Mouse (Mus musculus): ENCODE measurements at regions not wholly inside any gene's neighbourhood (a gene's known extent, or its start where the extent isn't known, plus 50 kb on each side); places are given as distances from the start of the nearest gene placed in this dataset.

DNA sequence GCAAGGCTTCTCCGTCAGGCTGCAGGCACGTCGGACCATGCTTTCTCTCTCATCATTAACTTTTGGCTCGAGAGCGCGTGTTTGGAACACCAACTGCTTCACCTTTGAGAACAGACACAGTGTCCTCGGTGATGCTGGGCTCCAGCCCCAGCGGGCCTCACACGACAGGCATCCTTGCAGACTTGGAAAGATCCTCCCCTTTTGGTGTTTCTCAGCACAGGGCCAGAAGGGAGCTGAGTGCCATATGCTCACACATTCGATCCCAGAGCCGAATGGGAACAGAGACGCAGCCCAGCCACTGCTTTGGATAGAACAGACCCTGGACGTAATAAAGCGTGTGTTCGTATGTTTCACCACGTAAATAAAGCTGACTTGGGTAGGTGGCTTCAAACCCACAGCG is 389.1 kb downstream of the Vrk1 start:
- DNase-seq (ENCODE audit: low spot score): no peak

DNA sequence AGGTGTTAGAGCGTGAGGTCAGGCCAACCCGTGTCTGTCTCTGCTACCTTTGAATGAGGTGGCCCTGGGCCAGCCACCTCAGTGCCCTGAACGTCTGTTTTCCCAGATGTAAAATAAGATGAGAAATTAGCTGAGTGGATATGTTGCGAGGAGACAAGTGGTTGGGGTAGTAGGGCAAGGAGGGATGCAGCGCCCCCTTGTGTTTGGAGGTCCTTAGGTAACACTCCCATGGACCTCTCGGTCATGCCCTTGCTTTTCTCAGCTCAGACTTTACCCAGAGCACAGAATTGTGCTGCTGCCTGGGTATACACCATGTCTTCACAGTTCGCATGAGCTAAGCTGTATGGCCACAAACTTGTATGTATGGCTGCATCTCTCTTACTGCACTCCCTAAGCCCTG is 401.0 kb downstream of the Vrk1 start:
- DNase-seq (ENCODE audit: low spot score): peak; percentile 13

GRCm38 (mm10) chr12:106426631-106427030 is 416.6 kb downstream of the Vrk1 start:
- DNase-seq (ENCODE audit: low spot score): no peak

GRCm38 (mm10) chr12:106429991-106430390 is 420.0 kb downstream of the Vrk1 start:
- DNase-seq (ENCODE audit: low spot score): no peak

GRCm38 (mm10) chr12:106445151-106445550 is 435.1 kb downstream of the Vrk1 start:
- DNase-seq (ENCODE audit: low spot score): no peak

DNA sequence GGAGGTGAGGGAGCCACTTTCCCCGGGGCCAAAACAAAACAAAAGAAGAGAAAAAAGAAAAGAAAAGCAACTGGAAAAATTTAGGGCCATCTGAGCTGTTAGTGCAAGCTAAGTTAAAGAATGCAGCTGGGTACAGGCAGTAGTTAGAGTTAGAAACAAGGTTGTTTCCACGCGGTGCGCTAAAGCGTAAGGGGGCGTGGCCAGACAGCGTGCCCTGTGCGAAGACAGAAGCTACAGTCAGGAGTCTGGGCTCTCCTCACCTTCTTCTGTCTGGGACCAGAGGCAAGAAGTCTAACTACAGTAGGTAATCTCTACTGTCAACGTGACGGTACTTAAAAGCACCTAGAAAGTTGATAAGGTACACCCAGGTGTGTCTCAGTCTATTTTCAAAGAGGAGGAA is 435.9 kb downstream of the Vrk1 start:
- DNase-seq (ENCODE audit: low spot score): no peak

- no peak for DNase-seq (ENCODE audit: low spot score)
Measured at GRCm38 (mm10) chr12:106446876-106447532, 437.0 kb downstream of the Vrk1 start.

GRCm38 (mm10) chr12:106448551-106448950 is 438.5 kb downstream of the Vrk1 start:
- no peak for DNase-seq (ENCODE audit: low spot score)

GRCm38 (mm10) chr12:106453491-106453890 is 443.5 kb downstream of the Vrk1 start:
- DNase-seq (ENCODE audit: low spot score): no peak

GRCm38 (mm10) chr12:106458215-106458614 is 448.2 kb downstream of the Vrk1 start:
- no peak for DNase-seq (ENCODE audit: low spot score)

DNA sequence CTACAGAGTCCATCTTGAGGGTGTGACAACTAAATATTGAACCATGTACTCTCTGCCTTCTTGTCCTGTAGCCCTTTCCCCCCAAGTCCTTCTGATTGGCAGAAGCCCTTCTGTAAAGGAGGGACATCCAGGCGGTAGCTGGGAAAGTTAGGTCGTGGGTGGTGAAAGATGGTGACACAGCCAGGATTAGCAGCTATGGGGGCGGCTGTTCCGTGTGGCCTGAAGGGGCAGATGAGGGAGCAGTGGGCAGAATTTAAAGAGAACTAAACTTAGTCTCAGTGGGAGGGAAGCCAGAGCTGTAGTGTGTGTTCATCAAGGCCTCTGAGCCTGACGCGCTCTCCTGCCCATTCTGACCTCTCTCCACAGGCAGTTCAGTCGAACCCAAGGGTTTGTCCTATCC is 450.6 kb downstream of the Vrk1 start:
- no peak for DNase-seq (ENCODE audit: low spot score)

GRCm38 (mm10) chr12:106462281-106462680 is 452.3 kb downstream of the Vrk1 start:
- DNase-seq (ENCODE audit: low spot score): no peak

DNA sequence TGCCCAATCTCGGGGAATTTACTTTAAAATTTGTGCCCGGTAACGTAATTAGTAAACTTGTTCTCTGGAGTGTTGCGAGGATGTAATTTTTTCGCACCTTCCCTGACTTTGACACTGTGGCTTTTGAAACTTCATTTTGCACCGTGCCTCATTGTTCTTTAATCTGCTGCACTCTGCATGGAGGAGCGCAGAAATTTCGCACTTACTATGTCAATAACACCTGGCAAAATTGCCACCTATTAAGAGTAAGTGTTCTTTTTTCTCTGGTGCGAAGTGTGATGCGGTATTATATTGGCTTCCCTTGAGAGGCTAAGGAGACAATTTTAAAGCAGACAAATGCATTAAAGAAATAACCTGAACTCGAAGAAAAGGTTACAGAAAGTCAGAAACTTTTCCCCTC is 454.7 kb downstream of the Vrk1 start:
- no peak for DNase-seq (ENCODE audit: low spot score)

DNA sequence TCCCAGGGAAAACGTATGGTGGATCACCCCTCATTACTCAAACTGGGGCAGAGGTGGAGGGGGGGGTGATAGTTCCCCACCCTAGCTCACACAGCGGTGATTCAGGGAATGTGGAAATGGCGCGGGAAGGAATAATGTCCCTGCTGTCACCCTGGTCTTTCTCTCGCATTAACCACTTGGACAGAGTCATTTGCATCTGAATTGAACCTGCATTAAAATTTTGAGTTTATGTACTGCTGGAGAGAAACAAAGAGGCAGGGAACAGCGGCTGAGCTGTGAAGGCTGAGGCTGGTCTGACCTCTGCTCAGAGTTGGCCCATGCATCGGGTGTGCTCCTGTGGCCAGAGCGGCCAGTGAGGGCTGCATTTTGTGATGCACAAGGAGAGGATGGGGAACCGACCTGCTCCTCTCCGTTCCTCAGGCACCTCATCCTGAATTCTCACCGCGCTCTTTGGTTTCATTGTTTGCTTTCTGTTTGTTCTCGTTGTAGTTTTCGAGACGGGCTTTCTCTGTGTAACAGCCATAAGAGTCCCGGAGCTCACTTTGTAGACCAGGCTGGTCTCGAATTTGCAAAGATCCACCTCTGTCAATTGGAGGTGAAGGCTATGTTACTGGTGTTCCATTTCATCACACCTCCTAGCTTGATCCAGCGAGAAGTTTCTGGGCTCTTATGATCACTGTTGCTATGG is 458.3 kb downstream of the Vrk1 start:
- DNase-seq (ENCODE audit: low spot score): no peak

- DNase-seq (ENCODE audit: low spot score): peak; percentile 34
Measured at GRCm38 (mm10) chr12:106474501-106475165, 464.6 kb downstream of the Vrk1 start.

GRCm38 (mm10) chr12:106475486-106476050 is 465.5 kb downstream of the Vrk1 start:
- peak; percentile 23 for DNase-seq (ENCODE audit: low spot score)

GRCm38 (mm10) chr12:106477040-106477665 is 467.1 kb downstream of the Vrk1 start:
- DNase-seq (ENCODE audit: low spot score): no peak

GRCm38 (mm10) chr12:106477731-106478130 is 467.7 kb downstream of the Vrk1 start:
- DNase-seq (ENCODE audit: low spot score): no peak

DNA sequence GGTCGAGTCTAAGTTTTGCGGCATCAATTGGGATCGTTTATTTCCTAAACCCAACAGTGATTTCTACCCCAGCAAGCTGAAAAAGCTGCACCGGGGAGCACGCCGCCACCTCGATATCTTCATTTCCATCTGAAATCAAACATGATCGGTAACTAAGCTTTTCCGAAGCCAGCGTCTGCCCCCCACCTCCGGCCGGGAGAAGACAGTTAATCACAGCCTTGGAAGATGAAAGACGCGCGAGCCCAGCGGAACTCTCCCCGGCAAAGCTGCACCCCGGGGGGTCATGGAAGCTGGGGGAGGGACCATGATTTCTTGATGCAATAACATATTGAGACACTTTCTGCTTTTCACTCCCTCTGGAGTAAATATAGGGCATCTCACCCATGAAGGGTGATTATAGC is 468.4 kb downstream of the Vrk1 start:
- no peak for DNase-seq (ENCODE audit: low spot score)

GRCm38 (mm10) chr12:106479067-106479877 is 469.2 kb downstream of the Vrk1 start:
- DNase-seq (ENCODE audit: low spot score): no peak

DNA sequence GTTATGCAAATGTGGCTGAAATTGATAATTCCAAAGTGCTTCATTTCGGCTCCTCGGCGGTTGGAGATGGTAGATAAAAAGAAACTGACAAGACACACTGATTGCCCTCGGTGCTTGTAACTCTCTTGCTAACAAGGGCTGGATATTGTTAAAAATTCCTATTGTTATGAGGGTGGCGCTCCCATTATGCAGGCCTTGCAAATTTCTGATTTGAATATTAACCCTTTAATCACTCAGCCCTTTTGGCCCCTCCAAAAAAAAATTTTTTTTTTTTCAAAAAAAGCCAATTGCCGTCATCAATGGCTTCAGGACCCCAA is 469.8 kb downstream of the Vrk1 start:
- DNase-seq (ENCODE audit: low spot score): no peak
